Mouse (Mus musculus) CH12.LX (cell line): ENCODE results near the gene Cdk9. TPM values are rescaled to one million over a fixed set of nuclear protein-coding genes. Genes with fewer than 3 reads are reported as not detected.

Experiments used
- DNase-seq: peaks from one replicate; pipeline ENCODE4 v3.0.0-alpha.2; 2013; ENCODE audit errors: extremely low read depth
- H3K27ac ChIP-seq: 2 replicates; pipeline ENCODE4 v1.5.1; 2012; ENCODE audit warnings: low read depth, mild to moderate bottlenecking, control low read depth, moderate library complexity; ENCODE audit not compliant: insufficient read depth
- H3K27me3 ChIP-seq: replicated peaks from 2 replicates; pipeline ENCODE3; 2012; ENCODE audit warnings: inconsistent platforms
- H3K36me3 ChIP-seq, 2 experiments: replicated peaks in 1 of 2; 2 replicates each; pipeline versions ENCODE3 to v1.6.1; 2012; ENCODE audit warnings: inconsistent platforms in 1 of 2, low read length in 1 of 2, mild to moderate bottlenecking in 1 of 2, mixed read lengths in 1 of 2, moderate library complexity in 1 of 2; ENCODE audit not compliant: control insufficient read depth in 1 of 2, insufficient read depth in 1 of 2
- H3K4me1 ChIP-seq, 2 experiments: 2 replicates each; pipeline ENCODE4 v1.6.1; 2012; ENCODE audit warnings: inconsistent platforms in 1 of 2, moderate library complexity in 1 of 2; ENCODE audit not compliant: insufficient read depth in 2 of 2, control insufficient read depth in 1 of 2
- H3K4me2 ChIP-seq: 2 replicates; pipeline ENCODE4 v1.6.1; 2012; ENCODE audit warnings: low read depth, mild to moderate bottlenecking, control low read depth; ENCODE audit not compliant: poor library complexity, insufficient read depth, severe bottlenecking
- H3K4me3 ChIP-seq, 3 experiments: fragments of 150-350 bp in 1 of 3; sonication (generic) in 1 of 3; replicated peaks in 1 of 3; 2 replicates each; pipeline versions ENCODE3 to v1.5.1; 2011 to 2012; ENCODE audit warnings: low read depth in 2 of 3, low read length in 2 of 3, mild to moderate bottlenecking in 2 of 3, moderate library complexity in 2 of 3, control low read depth in 1 of 3, improper control_type of control experiment in 1 of 3, inconsistent platforms in 1 of 3, mixed read lengths in 1 of 3; ENCODE audit not compliant: poor library complexity in 1 of 3
- H3K79me2 ChIP-seq: replicated peaks from 2 replicates; pipeline ENCODE4 v1.6.1; 2012; ENCODE audit warnings: mild to moderate bottlenecking, moderate library complexity; ENCODE audit not compliant: control insufficient read depth, poor library complexity, insufficient read depth, severe bottlenecking; ENCODE audit errors: extremely low read depth
- H3K9ac ChIP-seq: 2 replicates; pipeline ENCODE4 v1.6.1; 2012; ENCODE audit warnings: low read depth, mild to moderate bottlenecking, control low read depth, moderate library complexity; ENCODE audit not compliant: insufficient read depth
- H3K9me3 ChIP-seq: replicated peaks from 2 replicates; pipeline ENCODE3; 2012; ENCODE audit warnings: low read length, inconsistent platforms, mixed read lengths
- BHLHE40 ChIP-seq: IDR thresholded peaks from 2 replicates; pipeline ENCODE4 v1.6.1; 2011; ENCODE audit warnings: mild to moderate bottlenecking, low read depth, low read length, improper control_type of control experiment
- CHD1 ChIP-seq: IDR thresholded peaks from 2 replicates; pipeline ENCODE4 v1.6.1; 2012; ENCODE audit warnings: low read depth, low read length, improper control_type of control experiment, inconsistent platforms
- E2F4 ChIP-seq: IDR thresholded peaks from 2 replicates; pipeline ENCODE4 v1.6.1; 2011; ENCODE audit warnings: low read depth, low read length, improper control_type of control experiment; ENCODE audit not compliant: insufficient replicate concordance
- MXI1 ChIP-seq: IDR thresholded peaks from 2 replicates; pipeline ENCODE4 v1.6.1; 2011; ENCODE audit warnings: mild to moderate bottlenecking, low read depth, low read length, improper control_type of control experiment
- NRF1 ChIP-seq: IDR thresholded peaks from 2 replicates; pipeline ENCODE4 v1.6.1; 2014; ENCODE audit warnings: low read depth, mild to moderate bottlenecking, inconsistent platforms, low read length, improper control_type of control experiment, moderate library complexity
- POLR2A ChIP-seq: IDR thresholded peaks from 2 replicates; pipeline ENCODE4 v1.6.1; 2011; ENCODE audit warnings: low read depth, mild to moderate bottlenecking, improper control_type of control experiment, low read length
- POLR2AphosphoS2 ChIP-seq: IDR thresholded peaks from 2 replicates; pipeline ENCODE4 v1.6.1; 2011; ENCODE audit warnings: low read depth, low read length, improper control_type of control experiment
- TCF12 ChIP-seq: IDR thresholded peaks from 2 replicates; pipeline ENCODE4 v1.6.1; 2014; ENCODE audit warnings: low read depth, mild to moderate bottlenecking, inconsistent platforms, low read length, improper control_type of control experiment
- ZC3H11A ChIP-seq: IDR thresholded peaks from 2 replicates; pipeline ENCODE4 v1.6.1; 2012; ENCODE audit warnings: low read depth, mild to moderate bottlenecking, inconsistent platforms, low read length, improper control_type of control experiment
- dilution Hi-C: fragments of 300-500 bp; cut with MboI; formaldehyde crosslinking; loops from 2 replicates; pipeline ENCODE4 v1.14.3; 2020; ENCODE audit warnings: low sequenced_read_pairs; ENCODE audit not compliant: extremely low pct_unique_long_range_greater_than_20kb, extremely low pct_ligation_motif_present
- in situ Hi-C: fragments of 300-500 bp; cut with MboI; formaldehyde crosslinking; loops from 3 replicates; pipeline ENCODE4 v1.14.3; 2019; ENCODE audit warnings: low sequenced_read_pairs, low pct_ligation_motif_present, low pct_unique_long_range_greater_than_20kb, mixed read lengths
- polyA plus RNA-seq: library from polyadenylated mRNA; unstranded; fragments of >175 nt; gene quantifications from 2 replicates; pipeline ENCODE4 v1.2.1, GENCODE M21; 2012; ENCODE audit warnings: low read depth; ENCODE audit not compliant: insufficient read length
- total RNA-seq, 2 experiments: library from RNA; depleted of rRNA; stranded (reverse); fragments of 300-350 nt in 1 of 2; fragments of >200 nt in 1 of 2; gene quantifications; 2 replicates each; pipeline ENCODE4 v1.2.3; 2012 to 2014

Cdk9 gene
- total and polyA plus RNA-seq, 3 experiments: 41.7 to 136 (median 73.7) TPM

- H3K79me2 ChIP-seq: peaks cover 47% of the 10 kb centered on the region
- H3K27ac ChIP-seq: no peak overlapping the region
- no peaks in the 10 kb centered on the region for H3K9me3 ChIP-seq
- dilution Hi-C loops (no loop called here), in situ Hi-C loops (no loop called here)
- DNase-seq: no peak
- TF ChIP-seq POLR2A (0 out of 2 replicates have a peak, but pooled peaks have one; percentile 11), BHLHE40 (no peak)
- peaks cover 73 to 90% of the 10 kb centered on the region in 2 experiments for H3K36me3 ChIP-seq
- H3K9ac ChIP-seq: no peak overlapping the region
- peaks cover 16 to 28% of the 10 kb centered on the region in 2 experiments for H3K4me1 ChIP-seq
- H3K27me3 ChIP-seq: no peaks in the 10 kb centered on the region
- H3K4me3 ChIP-seq: no peak overlapping the region
- H3K4me2 ChIP-seq: no peak overlapping the region
Measured at GRCm38 (mm10) chr2:32706971-32707370, 5.9 kb downstream of the Cdk9 start.

- dilution Hi-C loops: no loop called here
- no peaks in the 10 kb centered on the region for H3K27me3 ChIP-seq
Measured at GRCm38 (mm10) chr2:32705018-32705417, 7.9 kb downstream of the Cdk9 start.

DNA sequence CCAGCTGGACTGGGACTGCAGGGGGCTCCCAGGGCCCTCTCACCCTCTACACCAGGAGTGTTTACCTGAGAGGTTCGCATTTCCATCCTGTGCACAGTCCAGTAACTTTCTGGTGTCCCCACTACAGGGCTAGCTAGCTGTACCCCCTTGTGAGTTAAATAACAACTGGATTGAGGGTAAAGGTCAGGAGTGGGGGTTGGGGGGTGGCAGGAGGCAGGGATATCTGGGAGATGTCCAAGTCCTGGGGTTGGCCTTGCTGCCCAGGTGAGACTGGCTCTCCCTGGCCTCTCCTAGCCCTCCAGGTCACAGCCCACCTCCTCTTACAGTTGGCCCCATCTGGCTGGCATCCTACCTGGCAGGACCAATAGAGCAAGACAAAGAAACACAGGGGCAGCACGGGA is 8.9 kb downstream of the Cdk9 start, which contains the start of gene Fpgs:
Fpgs (minus strand) TSS at position 125 of the 401 bp plus-strand sequence.
- Histone ChIP-seq H3K4me1 (peaks cover 0 to 4% of the 10 kb centered on the region in 2 experiments; a peak in 2 of 4 replicates), H3K27ac (no peak within 1 kb of the TSS), H3K4me2 (no peak within 1 kb of the TSS), H3K4me3 (no peak within 1 kb of the TSS), H3K9ac (no peak within 1 kb of the TSS), H3K27me3 (no peaks in the 10 kb centered on the region), H3K36me3 (peaks cover 60 to 83% of the 10 kb centered on the region in 2 experiments), H3K9me3 (no peaks in the 10 kb centered on the region), H3K79me2 (peaks cover 18% of the 10 kb centered on the region)
- TF ChIP-seq POLR2AphosphoS2 (no peak), E2F4 (no peak), ZC3H11A (no peak), CHD1 (no peak), MXI1 (no peak), TCF12 (no peak)
- DNase-seq: no peak
- dilution Hi-C loops: no loop called here
- in situ Hi-C loops: no loop called here

More at GRCm38 (mm10) chr2:32705018-32705417, 7.9 kb downstream of the Cdk9 start:
- Histone ChIP-seq H3K79me2 (peaks cover 28% of the 10 kb centered on the region), H3K4me2 (no peak overlapping the region), H3K4me1 (peaks cover 7 to 13% of the 10 kb centered on the region in 2 experiments), H3K9me3 (no peaks in the 10 kb centered on the region), H3K27ac (no peak overlapping the region), H3K4me3 (no peak overlapping the region), H3K36me3 (peaks cover 70 to 90% of the 10 kb centered on the region in 2 experiments), H3K9ac (no peak overlapping the region)
- in situ Hi-C loops: no loop called here
- DNase-seq: no peak
- TF ChIP-seq NRF1 (no peak), POLR2A (peak; percentile 4; the same call in 1 of the 2 replicates)
